Mouse (Mus musculus): ENCODE data around the gene Vsig10l. TPM values are rescaled to one million over a fixed set of nuclear protein-coding genes. Genes with fewer than 3 reads are reported as not detected.

Gene Vsig10l
- polyA plus RNA-seq, 1 experiment from 2014 or later: 6.7 TPM

- peak overlapping the region; percentile 85; the same call in 1 of the 2 replicates for H3K27ac ChIP-seq
- ATAC-seq (ENCODE audit: low FRiP score): 0 out of 2 replicates have a peak, but pooled peaks have one; percentile 11
- H3K9ac ChIP-seq: no peak overlapping the region
- 0 out of 2 replicates have a peak overlapping the region, but pooled peaks have one; percentile 62 for H3K4me3 ChIP-seq
- peak overlapping the region; percentile 60 for H3K4me2 ChIP-seq (replicated peaks)
- H3K27me3 ChIP-seq: peaks cover 5% of the 10 kb centered on the region; the same call in 1 of the 2 replicates
- H3K9me3 ChIP-seq (replicated peaks): no peaks in the 10 kb centered on the region
- no peaks in the 10 kb centered on the region for H3K36me3 ChIP-seq
- 70% methylated on average over 9 of the region's 9 CpGs for WGBS
- peaks cover 19% of the 10 kb centered on the region for H3K4me1 ChIP-seq
Measured at GRCm38 (mm10) chr7:43490861-43491260, 27.9 kb downstream of the Vsig10l start.

GRCm38 (mm10) chr7:43495343-43496021 lies 32.5 kb downstream of the Vsig10l start:
- Histone ChIP-seq H3K4me2 (replicated peaks) (0 out of 2 replicates have a peak overlapping the region, but pooled peaks have one; percentile 1), H3K9me3 (replicated peaks) (0 out of 2 replicates have a peak, but pooled peaks cover 5% of the 10 kb centered on the region), H3K4me1 (0 out of 2 replicates have a peak, but pooled peaks cover 4% of the 10 kb centered on the region), H3K36me3 (no peaks in the 10 kb centered on the region), H3K9ac (no peak overlapping the region), H3K27ac (no peak overlapping the region), H3K4me3 (no peak overlapping the region), H3K27me3 (peaks cover 5% of the 10 kb centered on the region; the same call in 1 of the 2 replicates)
- WGBS: 15% methylated on average over 21 of the region's 21 CpGs
- peak; percentile 42 for ATAC-seq (ENCODE audit: low FRiP score)

GRCm38 (mm10) chr7:43511707-43512478 lies 48.9 kb downstream of the Vsig10l start:
- Histone ChIP-seq H3K36me3 (no peaks in the 10 kb centered on the region), H3K4me1 (no peaks in the 10 kb centered on the region), H3K9ac (no peak overlapping the region), H3K4me3 (no peak overlapping the region), H3K4me2 (replicated peaks) (no peak overlapping the region), H3K27ac (no peak overlapping the region), H3K9me3 (replicated peaks) (no peaks in the 10 kb centered on the region), H3K27me3 (no peaks in the 10 kb centered on the region)
- no peak for ATAC-seq (ENCODE audit: low FRiP score)
- 59% methylated on average over 4 of the region's 4 CpGs for WGBS

- no peaks in the 10 kb centered on the region for H3K9me3 ChIP-seq (replicated peaks)
- no peak overlapping the region for H3K27ac ChIP-seq
- no peak overlapping the region for H3K9ac ChIP-seq
- no peak overlapping the region for H3K4me2 ChIP-seq (replicated peaks)
- no peak overlapping the region for H3K4me3 ChIP-seq
- no peaks in the 10 kb centered on the region for H3K36me3 ChIP-seq
- H3K27me3 ChIP-seq: no peaks in the 10 kb centered on the region
- no peak for ATAC-seq (ENCODE audit: low FRiP score)
- no peaks in the 10 kb centered on the region for H3K4me1 ChIP-seq
- WGBS: 72% methylated on average over 4 of the region's 4 CpGs
Measured at GRCm38 (mm10) chr7:43512519-43512918, 49.6 kb downstream of the Vsig10l start.

- Histone ChIP-seq H3K9me3 (replicated peaks) (no peaks in the 10 kb centered on the region), H3K4me1 (no peaks in the 10 kb centered on the region), H3K36me3 (no peaks in the 10 kb centered on the region), H3K9ac (no peak overlapping the region), H3K27me3 (no peaks in the 10 kb centered on the region), H3K4me3 (no peak overlapping the region), H3K27ac (no peak overlapping the region), H3K4me2 (replicated peaks) (no peak overlapping the region)
- ATAC-seq (ENCODE audit: low FRiP score): no peak
- WGBS: 80% methylated on average over 5 of the region's 5 CpGs
Measured at GRCm38 (mm10) chr7:43515076-43515475, 52.1 kb downstream of the Vsig10l start.

- Histone ChIP-seq H3K4me1 (no peaks in the 10 kb centered on the region), H3K4me2 (replicated peaks) (no peak overlapping the region), H3K36me3 (no peaks in the 10 kb centered on the region), H3K9me3 (replicated peaks) (no peaks in the 10 kb centered on the region), H3K27me3 (no peaks in the 10 kb centered on the region), H3K4me3 (no peak overlapping the region), H3K27ac (no peak overlapping the region), H3K9ac (no peak overlapping the region)
- WGBS: 88% methylated on average over 15 of the region's 15 CpGs
- ATAC-seq (ENCODE audit: low FRiP score): no peak
Measured at GRCm38 (mm10) chr7:43518341-43518740, 55.4 kb downstream of the Vsig10l start.

Small RNA genes within 50 kb of the gene (microRNA-seq; reads per million reads assigned to microRNA genes)
- 1.1 reads per million for gene Mir7051

Other genes with a start within 250 kb of the Vsig10l start
- 15.8 and 18.1 TPM in 2 replicates for gene Zfp715, start 149.9 kb upstream of the Vsig10l start, polyA plus RNA-seq (2016; fragmentation: Nextera tagmentation; extraction: Ambion mirVana)
- 0.09 TPM in 1 of 2 replicates, not detected in the other for gene Siglecf, start 111.8 kb upstream of the Vsig10l start, polyA plus RNA-seq (2016; fragmentation: Nextera tagmentation; extraction: Ambion mirVana)
- gene Siglecg, start 54.9 kb upstream of the Vsig10l start, polyA plus RNA-seq (2016; fragmentation: Nextera tagmentation; extraction: Ambion mirVana): not detected in 2 replicates
- gene Lim2, start 35.5 kb upstream of the Vsig10l start, polyA plus RNA-seq (2016; fragmentation: Nextera tagmentation; extraction: Ambion mirVana): not detected in 2 replicates
- gene Nkg7, start 26.1 kb upstream of the Vsig10l start, polyA plus RNA-seq (2016; fragmentation: Nextera tagmentation; extraction: Ambion mirVana): 0.27 TPM in 1 of 2 replicates, not detected in the other
- gene Cldnd2, start 22.4 kb upstream of the Vsig10l start, polyA plus RNA-seq (2016; fragmentation: Nextera tagmentation; extraction: Ambion mirVana): not detected in 2 replicates
- 169 and 170 TPM in 2 replicates for gene Etfb, start 19.1 kb upstream of the Vsig10l start, polyA plus RNA-seq (2016; fragmentation: Nextera tagmentation; extraction: Ambion mirVana)
- gene Gm45233, start 19.0 kb upstream of the Vsig10l start, polyA plus RNA-seq (2016; fragmentation: Nextera tagmentation; extraction: Ambion mirVana): 0.50 TPM in 1 of 2 replicates, not detected in the other
- gene Iglon5, start 26.9 kb downstream of the Vsig10l start, polyA plus RNA-seq (2016; fragmentation: Nextera tagmentation; extraction: Ambion mirVana): 3.4 and 4.2 TPM in 2 replicates
- gene 4931406B18Rik, start 42.8 kb downstream of the Vsig10l start, polyA plus RNA-seq (2016; fragmentation: Nextera tagmentation; extraction: Ambion mirVana): not detected in 2 replicates
- 0.70 and 1.4 TPM in 2 replicates for gene Cd33, start 81.3 kb downstream of the Vsig10l start, polyA plus RNA-seq (2016; fragmentation: Nextera tagmentation; extraction: Ambion mirVana)
- gene Zfp658, start 99.1 kb downstream of the Vsig10l start, polyA plus RNA-seq (2016; fragmentation: Nextera tagmentation; extraction: Ambion mirVana): 8.4 and 9.6 TPM in 2 replicates
- gene Zfp719, start 116.5 kb downstream of the Vsig10l start, polyA plus RNA-seq (2016; fragmentation: Nextera tagmentation; extraction: Ambion mirVana): 17.2 and 17.6 TPM in 2 replicates
- 0.34 and 0.37 TPM in 2 replicates for gene Zfp819, start 144.0 kb downstream of the Vsig10l start, polyA plus RNA-seq (2016; fragmentation: Nextera tagmentation; extraction: Ambion mirVana)
- gene Ceacam18, start 171.6 kb downstream of the Vsig10l start, polyA plus RNA-seq (2016; fragmentation: Nextera tagmentation; extraction: Ambion mirVana): not detected in 2 replicates
- gene Siglece, start 197.0 kb downstream of the Vsig10l start, polyA plus RNA-seq (2016; fragmentation: Nextera tagmentation; extraction: Ambion mirVana): 0.18 and 0.44 TPM in 2 replicates
- 16.4 and 17.0 TPM in 2 replicates for gene Ctu1, start 208.9 kb downstream of the Vsig10l start, polyA plus RNA-seq (2016; fragmentation: Nextera tagmentation; extraction: Ambion mirVana)
- gene Klk14, start 227.3 kb downstream of the Vsig10l start, polyA plus RNA-seq (2016; fragmentation: Nextera tagmentation; extraction: Ambion mirVana): not detected in 2 replicates
- gene Klk13, start 249.4 kb downstream of the Vsig10l start, polyA plus RNA-seq (2016; fragmentation: Nextera tagmentation; extraction: Ambion mirVana): 0.17 TPM in 1 of 2 replicates, not detected in the other

Data from hindbrain, embryonic 12.5 days (tissue).